Mouse (Mus musculus): ENCODE data around the gene Rasal1. TPM values are rescaled to one million over a fixed set of nuclear protein-coding genes. Genes with fewer than 3 reads are reported as not detected.

The Rasal1 gene
- total RNA-seq, 1 experiment from 2014 or later = 2.9 TPM

GRCm38 (mm10) chr5:120679676-120680555, 31.3 kb downstream of the Rasal1 start:
- peak; percentile 50 to 74 for ATAC-seq (replicated peaks in 1 of 2; ENCODE audit: insufficient read depth in 1 of 2, low FRiP score in 2 of 2, low TSS enrichment in 1 of 2, low read depth in 1 of 2, poor library complexity in 2 of 2, severe bottlenecking in 2 of 2)

GRCm38 (mm10) chr5:120680918-120681317, 32.3 kb downstream of the Rasal1 start:
- ATAC-seq (replicated peaks in 1 of 2; ENCODE audit: insufficient read depth in 1 of 2, low FRiP score in 2 of 2, low TSS enrichment in 1 of 2, low read depth in 1 of 2, poor library complexity in 2 of 2, severe bottlenecking in 2 of 2) = no peak

- no peak for ATAC-seq (replicated peaks in 1 of 2; ENCODE audit: insufficient read depth in 1 of 2, low FRiP score in 2 of 2, low TSS enrichment in 1 of 2, low read depth in 1 of 2, poor library complexity in 2 of 2, severe bottlenecking in 2 of 2)
These were observed 34.6 kb downstream of the Rasal1 start for GRCm38 (mm10) chr5:120682982-120683771.

GRCm38 (mm10) chr5:120685678-120686077, 37.1 kb downstream of the Rasal1 start:
- ATAC-seq (replicated peaks in 1 of 2; ENCODE audit: insufficient read depth in 1 of 2, low FRiP score in 2 of 2, low TSS enrichment in 1 of 2, low read depth in 1 of 2, poor library complexity in 2 of 2, severe bottlenecking in 2 of 2) = no peak

DNA sequence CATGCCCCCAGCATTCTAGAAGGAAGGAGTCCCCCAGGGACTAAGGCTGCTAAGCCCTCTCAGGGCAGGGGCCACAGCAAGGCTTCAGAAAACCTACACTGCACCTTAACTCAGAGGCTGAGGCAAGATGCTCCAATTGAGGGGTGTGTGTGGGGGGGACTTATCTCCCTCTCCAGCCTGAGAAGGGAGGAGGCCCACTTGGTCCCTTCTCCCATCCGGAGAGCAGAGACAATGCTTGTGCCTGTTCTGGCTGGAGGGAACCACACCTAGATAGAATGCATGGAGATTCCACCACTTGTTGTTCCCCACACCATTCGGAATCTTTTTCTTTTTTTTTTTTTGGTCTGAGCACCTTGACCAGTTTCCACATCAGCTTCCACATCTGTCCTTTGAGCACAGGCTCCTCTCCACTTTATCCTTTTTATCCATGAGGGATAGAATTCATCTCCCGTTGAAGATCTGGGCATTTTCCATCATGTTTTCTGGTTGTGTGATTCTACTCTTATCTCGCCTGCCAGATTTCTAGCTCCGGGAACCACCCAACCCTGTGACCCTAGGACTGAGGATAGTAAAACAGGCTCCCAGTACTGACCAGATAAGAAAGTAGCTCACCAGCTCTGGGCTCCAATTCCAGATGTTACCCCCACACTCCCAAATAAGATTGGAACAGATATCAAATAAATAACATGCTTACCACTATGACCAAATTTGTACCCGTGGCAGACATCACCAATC, 38.3 kb downstream of the Rasal1 start:
- no peak for ATAC-seq (replicated peaks in 1 of 2; ENCODE audit: insufficient read depth in 1 of 2, low FRiP score in 2 of 2, low TSS enrichment in 1 of 2, low read depth in 1 of 2, poor library complexity in 2 of 2, severe bottlenecking in 2 of 2)

DNA sequence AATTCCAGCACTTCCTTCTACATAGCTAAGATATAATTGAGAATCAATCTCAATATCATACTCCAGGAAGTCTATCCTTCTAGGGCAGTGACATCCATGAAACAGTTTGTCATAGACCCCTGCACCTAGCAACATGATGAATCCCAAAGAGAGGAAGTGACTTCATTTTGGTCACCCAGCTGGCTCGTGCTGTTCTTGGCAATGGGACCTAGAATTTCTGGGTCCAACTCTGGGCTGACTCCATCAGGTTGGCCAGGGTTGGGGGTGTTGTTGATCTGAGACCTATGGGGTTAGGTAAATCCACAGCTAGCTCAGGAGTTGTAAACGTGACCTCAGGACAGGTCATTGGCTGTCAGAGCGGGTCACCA, 38.9 kb downstream of the Rasal1 start:
- ATAC-seq (replicated peaks in 1 of 2; ENCODE audit: insufficient read depth in 1 of 2, low FRiP score in 2 of 2, low TSS enrichment in 1 of 2, low read depth in 1 of 2, poor library complexity in 2 of 2, severe bottlenecking in 2 of 2) = no peak

DNA sequence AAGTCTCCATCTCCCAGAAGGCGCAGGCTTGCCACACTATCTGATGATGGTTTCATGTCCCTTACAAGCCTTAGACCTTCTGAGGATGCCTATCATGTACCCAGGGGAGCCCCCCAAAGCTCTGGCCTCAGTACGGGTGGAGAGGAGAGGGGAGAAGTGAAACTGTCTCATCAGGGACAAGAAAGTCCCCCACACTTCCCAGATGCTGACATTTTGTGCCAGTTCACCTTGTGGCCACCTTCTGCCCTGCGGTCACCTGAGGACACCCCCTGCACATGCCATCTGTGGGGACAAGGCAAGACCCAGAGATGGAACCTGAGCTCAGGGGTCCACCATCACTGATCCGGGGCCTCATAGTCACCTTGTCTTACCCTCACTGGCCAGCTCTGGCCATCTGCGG, 39.3 kb downstream of the Rasal1 start:
- ATAC-seq (replicated peaks in 1 of 2; ENCODE audit: insufficient read depth in 1 of 2, low FRiP score in 2 of 2, low TSS enrichment in 1 of 2, low read depth in 1 of 2, poor library complexity in 2 of 2, severe bottlenecking in 2 of 2) = no peak

GRCm38 (mm10) chr5:120688434-120688833, 39.8 kb downstream of the Rasal1 start:
- ATAC-seq (replicated peaks in 1 of 2; ENCODE audit: insufficient read depth in 1 of 2, low FRiP score in 2 of 2, low TSS enrichment in 1 of 2, low read depth in 1 of 2, poor library complexity in 2 of 2, severe bottlenecking in 2 of 2) = no peak

DNA sequence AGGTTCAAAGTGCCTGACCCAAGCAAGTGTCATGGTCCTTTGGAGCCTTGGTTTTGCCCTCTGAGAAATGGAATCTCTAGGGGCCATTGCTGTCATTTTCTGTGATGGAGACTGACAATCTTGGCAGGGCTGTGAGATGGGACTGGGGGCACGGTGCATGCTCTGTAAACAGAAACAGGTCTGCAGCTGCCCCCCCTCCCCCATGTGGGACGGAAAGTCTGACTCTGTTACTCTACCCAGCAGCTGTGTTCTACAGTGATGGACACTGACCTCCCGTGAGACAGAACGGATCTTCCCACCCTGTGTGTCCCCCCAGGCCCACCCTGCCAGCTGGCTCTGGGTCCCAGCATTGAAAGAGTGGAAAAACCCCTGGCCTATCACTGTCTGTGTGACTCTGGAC, 41.8 kb downstream of the Rasal1 start:
- no peak for ATAC-seq (replicated peaks in 1 of 2; ENCODE audit: insufficient read depth in 1 of 2, low FRiP score in 2 of 2, low TSS enrichment in 1 of 2, low read depth in 1 of 2, poor library complexity in 2 of 2, severe bottlenecking in 2 of 2)

DNA sequence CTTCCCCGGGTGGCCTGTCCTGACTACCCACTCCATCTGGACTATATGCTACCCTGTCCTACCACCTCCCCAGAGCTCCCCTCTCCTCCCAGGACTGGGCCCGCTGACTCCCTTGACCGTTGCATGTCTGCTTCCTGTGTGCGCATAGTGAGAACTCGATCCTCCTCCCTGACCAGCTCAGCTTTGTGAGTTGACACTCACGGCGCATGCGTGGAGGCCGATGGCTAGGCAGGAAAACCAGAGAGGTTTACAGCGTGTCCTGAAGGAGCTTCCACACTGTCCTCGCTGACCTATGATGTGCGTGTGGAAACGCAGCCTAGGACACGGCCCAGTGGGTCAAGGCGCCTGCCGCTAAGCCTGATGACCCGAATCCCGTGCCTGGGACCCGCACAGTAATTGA, 43.4 kb downstream of the Rasal1 start:
- ATAC-seq (replicated peaks in 1 of 2; ENCODE audit: insufficient read depth in 1 of 2, low FRiP score in 2 of 2, low TSS enrichment in 1 of 2, low read depth in 1 of 2, poor library complexity in 2 of 2, severe bottlenecking in 2 of 2) = no peak

DNA sequence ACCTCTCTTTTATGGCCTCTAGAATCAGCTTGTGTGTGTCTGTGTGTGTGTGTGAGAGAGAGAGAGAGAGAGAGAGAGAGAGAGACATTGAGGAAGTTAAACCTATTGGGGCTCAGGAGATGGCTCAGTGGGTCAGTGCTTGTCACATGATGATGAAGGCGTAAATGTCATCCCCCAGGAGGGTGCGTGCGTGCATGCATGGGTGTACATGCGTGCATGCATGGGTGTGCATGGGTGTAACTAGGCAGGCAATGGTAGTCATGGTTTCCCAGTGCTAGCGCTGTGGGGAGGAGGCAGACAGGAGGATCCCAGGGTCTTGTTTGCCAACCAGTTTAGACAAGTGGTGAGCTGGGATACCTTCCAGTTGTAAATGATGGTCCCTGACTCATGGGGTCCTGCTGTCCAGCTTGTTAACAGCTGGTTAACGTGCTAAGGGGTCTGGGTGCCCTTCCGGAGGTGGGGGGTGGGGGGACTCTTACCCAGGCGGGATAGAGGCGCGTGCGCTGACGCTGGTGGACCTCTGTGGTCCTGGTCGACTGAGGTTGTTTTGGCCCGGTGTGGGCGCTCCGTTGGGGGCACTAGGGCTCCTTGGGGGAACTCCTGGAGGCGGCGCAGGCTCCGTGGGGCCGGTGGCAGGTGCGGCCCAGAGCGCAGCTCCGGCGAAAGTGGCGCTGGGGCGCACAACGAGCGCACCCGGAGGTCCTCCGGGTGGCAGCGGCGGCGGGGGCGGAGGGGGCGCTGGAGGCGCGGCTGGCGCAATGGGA, 45.5 kb downstream of the Rasal1 start:
- no peak for ATAC-seq (replicated peaks in 1 of 2; ENCODE audit: insufficient read depth in 1 of 2, low FRiP score in 2 of 2, low TSS enrichment in 1 of 2, low read depth in 1 of 2, poor library complexity in 2 of 2, severe bottlenecking in 2 of 2)

GRCm38 (mm10) chr5:120694695-120695074, 46.1 kb downstream of the Rasal1 start:
- no peak for ATAC-seq (replicated peaks in 1 of 2; ENCODE audit: insufficient read depth in 1 of 2, low FRiP score in 2 of 2, low TSS enrichment in 1 of 2, low read depth in 1 of 2, poor library complexity in 2 of 2, severe bottlenecking in 2 of 2)

DNA sequence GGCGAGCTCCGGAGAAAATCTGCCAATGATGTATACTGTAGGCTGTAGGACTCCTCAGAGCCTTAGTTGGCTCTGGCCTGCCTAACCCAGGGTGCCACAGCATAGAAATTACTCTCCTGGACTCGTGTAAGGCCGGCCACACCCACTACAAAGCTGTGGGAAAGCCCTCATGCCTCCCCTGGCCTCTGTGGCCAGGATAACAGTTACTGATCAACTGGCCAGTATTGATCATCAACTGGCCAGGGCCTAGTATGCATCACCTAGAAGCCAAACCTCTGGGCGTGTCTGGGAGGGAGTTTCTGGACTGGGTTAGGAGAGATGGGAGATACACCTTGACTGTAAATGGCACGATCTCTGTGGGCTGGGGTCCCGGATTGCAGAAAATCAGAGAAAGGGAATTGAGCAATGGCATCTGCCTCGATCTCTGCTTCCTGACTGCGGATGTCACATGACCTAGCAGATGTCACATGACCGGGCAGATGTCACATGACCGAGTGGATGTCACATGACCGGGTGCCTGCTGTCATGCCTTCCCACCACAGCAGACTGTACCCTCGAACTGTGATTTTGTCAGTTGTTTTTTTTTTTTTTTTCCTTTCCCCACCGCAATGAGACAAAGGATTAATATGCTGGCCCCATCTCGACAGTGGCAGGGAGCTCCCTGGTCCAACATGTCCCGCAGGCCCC, 47.6 kb downstream of the Rasal1 start:
- no peak for ATAC-seq (replicated peaks in 1 of 2; ENCODE audit: insufficient read depth in 1 of 2, low FRiP score in 2 of 2, low TSS enrichment in 1 of 2, low read depth in 1 of 2, poor library complexity in 2 of 2, severe bottlenecking in 2 of 2)

- no peak for ATAC-seq (replicated peaks in 1 of 2; ENCODE audit: insufficient read depth in 1 of 2, low FRiP score in 2 of 2, low TSS enrichment in 1 of 2, low read depth in 1 of 2, poor library complexity in 2 of 2, severe bottlenecking in 2 of 2)
These were observed 48.3 kb downstream of the Rasal1 start for GRCm38 (mm10) chr5:120696865-120697264.

DNA sequence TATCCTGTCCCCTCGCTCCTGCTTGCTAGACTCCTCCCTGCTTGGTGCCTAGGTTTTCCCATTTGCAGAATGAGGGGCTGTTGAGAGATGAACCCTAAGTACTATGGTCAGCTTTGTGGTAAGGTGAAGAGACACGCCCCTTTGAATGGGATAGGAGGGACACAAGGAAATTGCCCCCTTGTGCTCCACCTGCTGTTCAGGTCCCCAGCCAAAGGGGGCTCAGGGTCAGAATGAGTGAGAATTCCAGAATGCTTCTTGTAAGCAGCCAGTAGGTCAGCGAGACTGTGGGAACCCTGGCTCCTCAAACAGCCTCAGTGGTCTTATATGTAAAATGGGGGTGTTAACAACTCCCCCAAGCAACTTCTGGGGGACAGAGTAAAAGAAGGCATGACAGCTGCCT, 49.6 kb downstream of the Rasal1 start:
- no peak for ATAC-seq (replicated peaks in 1 of 2; ENCODE audit: insufficient read depth in 1 of 2, low FRiP score in 2 of 2, low TSS enrichment in 1 of 2, low read depth in 1 of 2, poor library complexity in 2 of 2, severe bottlenecking in 2 of 2)

GRCm38 (mm10) chr5:120698801-120699391, 50.3 kb downstream of the Rasal1 start:
- ATAC-seq (replicated peaks in 1 of 2; ENCODE audit: insufficient read depth in 1 of 2, low FRiP score in 2 of 2, low TSS enrichment in 1 of 2, low read depth in 1 of 2, poor library complexity in 2 of 2, severe bottlenecking in 2 of 2) = no peak

All from hematopoietic stem cell, adult 5-6 weeks (primary cell).